Mouse (Mus musculus): Measurements from ENCODE around the gene Usp39. TPM values are rescaled to one million over a fixed set of nuclear protein-coding genes. Genes with fewer than 3 reads are reported as not detected.

Usp39 gene
- total RNA-seq, 1 experiment, result 76.9 TPM

DNA sequence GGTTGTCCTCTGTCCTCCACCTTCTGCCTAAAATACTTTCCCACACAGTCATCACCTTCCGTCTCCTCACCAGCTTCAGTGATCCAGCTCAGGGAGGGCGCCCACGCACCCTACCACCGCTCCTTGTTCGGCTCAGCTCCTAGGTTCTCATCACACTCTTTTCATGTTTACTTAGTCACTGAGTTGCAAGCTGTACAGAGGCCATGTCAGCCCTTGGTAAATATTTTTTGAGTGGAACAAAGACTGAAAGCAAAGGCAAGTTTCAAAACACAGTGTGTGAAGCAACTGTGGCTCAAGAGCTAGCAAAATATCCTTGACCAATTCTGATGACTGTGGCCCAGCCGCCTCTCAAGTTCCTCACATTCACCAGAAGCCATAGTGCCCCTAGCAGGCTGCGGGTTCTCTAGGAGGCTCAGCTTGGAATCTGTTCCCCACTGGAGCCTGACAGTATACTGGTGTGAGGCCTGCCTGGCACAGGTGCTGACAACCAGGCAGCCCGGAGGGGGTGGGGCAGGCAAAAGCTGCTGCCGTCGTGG lies 72.8 kb downstream of the Usp39 start:
- H3K9me3 ChIP-seq (ENCODE audit: control insufficient read depth, insufficient read depth, low read depth, low read length), result no peaks in the 10 kb centered on the region
- TF ChIP-seq ZNF384 (IDR thresholded peaks at IDR 0.05; ENCODE audit: low read depth, low read length), result no peak
- no peak for TF ChIP-seq CHD2 (IDR thresholded peaks at IDR 0.05; ENCODE audit: low read depth, low read length)
- no peak for TF ChIP-seq ZC3H11A (IDR thresholded peaks at IDR 0.05; ENCODE audit: borderline replicate concordance, low read depth, low read length)
- no peak for TF ChIP-seq MAFK (IDR thresholded peaks at IDR 0.05; ENCODE audit: insufficient read depth, low read depth, low read length)
- TF ChIP-seq HCFC1 (IDR thresholded peaks at IDR 0.05; ENCODE audit: borderline replicate concordance, insufficient read depth, low read length), result no peak
- H3K36me3 ChIP-seq (ENCODE audit: control insufficient read depth, insufficient read depth, low read length, poor library complexity, severe bottlenecking), result no peaks in the 10 kb centered on the region
- H3K9ac ChIP-seq (ENCODE audit: insufficient read depth, low read depth, low read length, poor library complexity, severe bottlenecking), result no peak overlapping the region
- H3K27ac ChIP-seq (ENCODE audit: insufficient read depth, low read depth, low read length, poor library complexity, severe bottlenecking), result no peak overlapping the region
- in situ Hi-C loops (cut with MboI; ENCODE audit: low sequenced_read_pairs in 2 of 2, unreplicated experiment in 2 of 2), result no loop called here
- no peak overlapping the region for H3K4me3 ChIP-seq (ENCODE audit: insufficient read depth in 1 of 2, low read depth in 1 of 2, low read length in 2 of 2, poor library complexity in 1 of 2, severe bottlenecking in 1 of 2)
- no peak for DNase-seq (ENCODE audit: low read depth, low spot score)
- H3K4me1 ChIP-seq (ENCODE audit: control insufficient read depth in 2 of 2, insufficient read depth in 2 of 2, low read length in 2 of 2, poor library complexity in 1 of 2), result no peaks in the 10 kb centered on the region

GRCm38 (mm10) chr6:72270952-72271519 lies 73.9 kb downstream of the Usp39 start:
- no peaks in the 10 kb centered on the region for H3K9me3 ChIP-seq (ENCODE audit: control insufficient read depth, insufficient read depth, low read depth, low read length)
- no peak overlapping the region for H3K4me3 ChIP-seq (ENCODE audit: insufficient read depth in 1 of 2, low read depth in 1 of 2, low read length in 2 of 2, poor library complexity in 1 of 2, severe bottlenecking in 1 of 2)
- H3K4me1 ChIP-seq (ENCODE audit: control insufficient read depth in 2 of 2, insufficient read depth in 2 of 2, low read length in 2 of 2, poor library complexity in 1 of 2), result no peaks in the 10 kb centered on the region
- H3K9ac ChIP-seq (ENCODE audit: insufficient read depth, low read depth, low read length, poor library complexity, severe bottlenecking), result no peak overlapping the region
- no peak overlapping the region for H3K27ac ChIP-seq (ENCODE audit: insufficient read depth, low read depth, low read length, poor library complexity, severe bottlenecking)
- no peaks in the 10 kb centered on the region for H3K36me3 ChIP-seq (ENCODE audit: control insufficient read depth, insufficient read depth, low read length, poor library complexity, severe bottlenecking)
- TF ChIP-seq ZNF384 (IDR thresholded peaks at IDR 0.05; ENCODE audit: low read depth, low read length), result no peak
- TF ChIP-seq MAFK (IDR thresholded peaks at IDR 0.05; ENCODE audit: insufficient read depth, low read depth, low read length), result no peak
- no peak for TF ChIP-seq HCFC1 (IDR thresholded peaks at IDR 0.05; ENCODE audit: borderline replicate concordance, insufficient read depth, low read length)
- no peak for TF ChIP-seq ZC3H11A (IDR thresholded peaks at IDR 0.05; ENCODE audit: borderline replicate concordance, low read depth, low read length)
- no peak for TF ChIP-seq CHD2 (IDR thresholded peaks at IDR 0.05; ENCODE audit: low read depth, low read length)
- DNase-seq (ENCODE audit: low read depth, low spot score), result no peak
- in situ Hi-C loops (cut with MboI; ENCODE audit: low sequenced_read_pairs in 2 of 2, unreplicated experiment in 2 of 2), result no loop called here

GRCm38 (mm10) chr6:72270258-72270657 lies 74.7 kb downstream of the Usp39 start:
- no peak for TF ChIP-seq MAFK (IDR thresholded peaks at IDR 0.05; ENCODE audit: insufficient read depth, low read depth, low read length)
- TF ChIP-seq ZNF384 (IDR thresholded peaks at IDR 0.05; ENCODE audit: low read depth, low read length), result no peak
- TF ChIP-seq ZC3H11A (IDR thresholded peaks at IDR 0.05; ENCODE audit: borderline replicate concordance, low read depth, low read length), result no peak
- DNase-seq (ENCODE audit: low read depth, low spot score), result no peak
- Histone ChIP-seq H3K4me3 (ENCODE audit: insufficient read depth in 1 of 2, low read depth in 1 of 2, low read length in 2 of 2, poor library complexity in 1 of 2, severe bottlenecking in 1 of 2) (no peak overlapping the region), H3K9me3 (ENCODE audit: control insufficient read depth, insufficient read depth, low read depth, low read length) (no peaks in the 10 kb centered on the region), H3K27ac (ENCODE audit: insufficient read depth, low read depth, low read length, poor library complexity, severe bottlenecking) (no peak overlapping the region), H3K4me1 (ENCODE audit: control insufficient read depth in 2 of 2, insufficient read depth in 2 of 2, low read length in 2 of 2, poor library complexity in 1 of 2) (no peaks in the 10 kb centered on the region), H3K9ac (ENCODE audit: insufficient read depth, low read depth, low read length, poor library complexity, severe bottlenecking) (no peak overlapping the region), H3K36me3 (ENCODE audit: control insufficient read depth, insufficient read depth, low read length, poor library complexity, severe bottlenecking) (no peaks in the 10 kb centered on the region)
- in situ Hi-C loops (cut with MboI; ENCODE audit: low sequenced_read_pairs in 2 of 2, unreplicated experiment in 2 of 2), result no loop called here

Other genes starting within 250 kb of the Usp39 start
- gene St3gal5, start 247.6 kb downstream of the Usp39 start, total RNA-seq (2012; rRNA removed), result 9.4 and 13.3 TPM in 2 replicates
- gene Atoh8, start 109.6 kb downstream of the Usp39 start, total RNA-seq (2012; rRNA removed), result 1.0 TPM in 1 of 2 replicates, not detected in the other
- gene Sftpb, start 40.6 kb downstream of the Usp39 start, total RNA-seq (2012; rRNA removed), result not detected in 2 replicates
- gene 0610030E20Rik, start 2.1 kb upstream of the Usp39 start, total RNA-seq (2012; rRNA removed), result 7.7 TPM in 2 replicates
- 21.2 and 26.1 TPM in 2 replicates for gene Tmem150a, start 10.3 kb upstream of the Usp39 start, total RNA-seq (2012; rRNA removed)
- gene Rnf181, start 21.8 kb upstream of the Usp39 start, total RNA-seq (2012; rRNA removed), result 57.2 and 62.0 TPM in 2 replicates
- 1.0 and 1.2 TPM in 2 replicates for gene Vamp5, start 35.3 kb upstream of the Usp39 start, total RNA-seq (2012; rRNA removed)
- gene Vamp8, start 45.5 kb upstream of the Usp39 start, total RNA-seq (2012; rRNA removed), result 25.6 and 44.0 TPM in 2 replicates
- 22.6 and 25.2 TPM in 2 replicates for gene Ggcx, start 69.1 kb upstream of the Usp39 start, total RNA-seq (2012; rRNA removed)
- 407 and 469 TPM in 2 replicates for gene Mat2a, start 94.4 kb upstream of the Usp39 start, total RNA-seq (2012; rRNA removed)
- gene Sh2d6, start 176.5 kb upstream of the Usp39 start, total RNA-seq (2012; rRNA removed), result not detected in 2 replicates
- gene Capg, start 199.2 kb upstream of the Usp39 start, total RNA-seq (2012; rRNA removed), result 41.8 and 58.4 TPM in 2 replicates

Data from ES-E14 (cell line).